Mouse (Mus musculus) spleen, embryonic (tissue): ENCODE data around the gene Ppm1a.

Experiments
- CTCF ChIA-PET: fragments of 350-600 bp; sonication (Branson Sonifier 250); formaldehyde crosslinking; loops from one replicate; lab custom pipeline; 2022; lab: Charles Lee

The Ppm1a gene

DNA sequence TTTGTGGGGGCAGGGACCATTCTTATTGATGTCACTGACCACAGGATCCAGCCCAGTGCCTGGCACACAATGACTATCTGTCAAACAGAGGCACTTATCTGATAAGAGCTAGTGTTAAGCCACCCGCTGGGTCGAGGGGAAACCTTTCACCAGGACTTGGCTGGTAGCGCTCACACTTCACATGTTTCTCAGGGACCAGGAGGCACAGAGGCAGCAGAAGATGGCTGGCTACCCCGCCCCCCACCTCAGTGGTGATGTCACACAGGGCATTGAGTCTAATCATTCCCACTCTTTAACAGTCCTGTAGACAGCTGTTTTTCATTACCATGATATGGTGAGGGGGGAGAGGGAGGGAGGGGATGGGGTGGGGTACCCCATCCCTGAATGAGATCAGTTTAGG lies at the start of gene Ppm1a:
Gene Ppm1a (plus strand): TSS at position 370 of the 400 bp plus-strand sequence.
- CTCF ChIA-PET, result no interaction called here

- CTCF ChIA-PET, result no interaction called here
These were observed 47.3 kb upstream of the Ppm1a start for GRCm38 (mm10) chr12:72709981-72710380.

DNA sequence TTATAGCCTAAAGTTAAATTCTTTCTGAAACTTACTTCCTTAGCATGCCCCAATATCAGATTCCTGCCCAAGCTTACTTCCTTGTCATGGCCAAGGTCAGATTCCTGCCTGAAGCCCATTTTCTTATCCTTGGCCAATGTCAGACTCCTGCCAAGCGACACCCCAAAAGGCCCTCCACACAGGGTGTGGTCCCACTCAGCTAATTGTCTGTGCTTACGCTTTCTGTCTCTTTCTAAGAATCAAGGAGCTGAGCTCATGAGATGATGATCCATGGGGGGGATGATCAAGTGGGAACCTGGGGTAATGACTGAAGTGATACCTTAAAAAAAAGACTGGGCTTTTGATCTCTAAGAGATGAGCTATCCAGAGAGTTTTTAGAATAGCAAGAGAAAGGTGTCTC lies 42.4 kb upstream of the Ppm1a start:
- CTCF ChIA-PET, result interaction anchor here (0.6 to 0.8 kb wide), 2 partner anchors 162 to 333 kb away, joined by 4 to 14 read pairs; no protein-coding TSS in a partner anchor

- CTCF ChIA-PET, result interaction anchor here (0.8 kb wide), 1 partner anchor 332 kb away, joined by 14 read pairs; no protein-coding TSS in a partner anchor
These were observed 41.4 kb upstream of the Ppm1a start for GRCm38 (mm10) chr12:72715846-72716245.

DNA sequence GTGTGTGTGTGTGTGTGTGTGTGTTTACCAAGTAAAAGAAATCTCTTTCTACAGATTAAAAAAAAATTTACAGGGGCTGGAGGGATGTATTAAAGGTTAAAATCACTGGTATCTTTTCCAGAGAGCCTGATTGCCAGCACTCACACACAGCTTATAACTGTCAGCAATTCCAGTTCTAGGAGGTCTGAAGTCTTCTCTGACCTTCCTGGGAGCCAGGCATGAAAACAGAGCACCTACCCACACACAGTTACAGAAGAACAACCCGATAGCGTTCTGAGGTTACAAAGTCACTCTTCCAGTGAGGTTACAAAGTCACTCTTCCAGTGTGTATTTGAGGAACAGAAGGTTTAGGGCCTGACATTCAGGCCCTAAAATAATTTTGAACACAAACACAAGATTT lies 38.2 kb upstream of the Ppm1a start:
- CTCF ChIA-PET, result no interaction called here

DNA sequence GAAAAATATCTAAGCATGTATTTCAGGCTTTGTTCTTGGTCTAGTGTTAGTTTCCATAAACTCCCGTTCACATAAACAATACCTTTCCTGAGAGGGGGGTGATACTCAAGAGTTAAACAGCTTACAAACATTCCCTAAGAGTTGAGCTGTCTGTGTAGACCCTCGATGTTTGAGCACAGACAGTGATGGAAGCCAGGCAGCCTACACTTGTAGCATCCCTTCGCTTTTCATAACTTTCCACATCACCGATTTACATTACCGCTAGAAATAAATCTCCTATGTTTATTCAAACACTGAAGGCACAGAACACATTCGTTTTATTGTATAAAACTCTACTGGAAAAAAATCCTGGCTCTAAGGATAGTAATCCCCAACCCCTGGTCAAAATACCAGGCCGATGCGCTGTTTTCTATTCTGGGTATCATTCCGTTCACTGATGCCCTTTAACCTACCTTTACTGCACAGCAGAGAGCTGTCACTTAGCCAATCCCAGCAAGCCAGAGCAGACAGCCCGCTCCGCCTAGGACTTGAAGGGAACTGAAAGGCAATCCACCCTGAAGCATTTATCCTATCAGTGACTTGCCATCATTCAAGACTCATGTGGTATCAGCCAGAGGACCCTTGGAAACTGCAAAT lies 37.7 kb upstream of the Ppm1a start:
- CTCF ChIA-PET, result no interaction called here

- CTCF ChIA-PET, result interaction anchor here (0.5 kb wide), 1 partner anchor 56 kb away, joined by 4 read pairs; no protein-coding TSS in a partner anchor
These were observed 35.5 kb upstream of the Ppm1a start for GRCm38 (mm10) chr12:72721710-72722109.

DNA sequence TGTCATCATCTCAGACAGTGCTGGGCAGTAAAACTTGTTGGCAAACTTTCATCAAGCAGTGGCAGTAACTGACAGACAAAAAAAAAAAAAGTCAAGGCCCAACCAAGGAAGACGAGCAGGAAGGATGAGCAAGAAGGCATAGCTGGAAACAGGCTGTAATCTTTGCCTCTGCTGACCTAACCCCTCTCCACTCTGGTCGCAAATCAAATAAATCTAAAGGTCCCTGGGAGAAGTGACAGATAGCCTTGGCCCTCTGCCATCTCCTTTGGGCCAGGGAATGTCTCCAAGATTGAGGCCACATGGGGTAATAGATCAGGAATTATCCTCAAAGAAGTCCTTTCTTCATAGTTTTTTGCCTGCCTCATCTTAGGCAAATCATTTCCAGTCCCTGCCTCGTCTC lies 33.3 kb upstream of the Ppm1a start:
- CTCF ChIA-PET, result no interaction called here

GRCm38 (mm10) chr12:72727021-72727420 lies 30.2 kb upstream of the Ppm1a start:
- CTCF ChIA-PET, result no interaction called here

DNA sequence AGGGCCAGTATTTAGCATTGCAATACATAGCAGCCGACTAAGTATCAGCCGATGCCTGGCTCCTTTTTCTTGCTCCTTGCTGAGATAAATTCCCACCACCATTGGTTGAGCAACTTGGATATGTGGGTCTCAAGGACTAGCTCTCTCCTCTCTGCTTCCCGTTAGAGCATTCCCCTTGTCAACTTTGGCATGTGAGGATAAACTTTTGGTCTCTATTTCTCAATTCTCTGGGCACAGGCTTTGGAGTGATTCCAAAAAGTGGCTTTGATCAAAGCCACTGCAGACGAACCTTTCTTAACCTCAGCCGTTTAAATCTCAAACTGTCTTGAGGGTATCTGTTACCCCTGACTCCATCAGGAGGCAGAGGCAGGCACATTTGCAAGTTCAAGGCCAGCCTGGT lies 29.6 kb upstream of the Ppm1a start:
- CTCF ChIA-PET, result no interaction called here

DNA sequence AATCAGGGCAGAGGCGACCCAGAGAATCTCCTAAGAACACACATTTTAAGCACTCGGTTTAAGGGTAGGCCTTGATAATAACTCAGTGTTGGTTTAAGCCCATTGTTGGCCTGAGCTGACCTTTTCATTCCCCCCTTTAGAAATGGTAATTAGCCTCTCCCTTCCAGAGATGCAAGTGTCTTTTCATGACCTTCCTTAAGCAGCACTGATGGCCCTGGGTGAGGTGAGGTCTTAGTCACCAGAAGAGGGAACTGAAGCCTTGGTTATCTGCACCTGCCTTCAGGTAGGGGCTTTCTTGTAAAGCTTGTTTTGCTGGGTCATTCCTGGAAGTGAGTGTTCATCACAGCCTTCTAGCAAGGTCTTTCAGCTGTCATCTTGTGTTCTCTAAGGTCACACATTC lies 23.1 kb upstream of the Ppm1a start:
- CTCF ChIA-PET, result no interaction called here

- CTCF ChIA-PET, result no interaction called here
These were observed 16.1 kb upstream of the Ppm1a start for GRCm38 (mm10) chr12:72741176-72741575.

GRCm38 (mm10) chr12:72744803-72745360 lies 12.4 kb upstream of the Ppm1a start:
- CTCF ChIA-PET, result no interaction called here

- CTCF ChIA-PET, result no interaction called here
These were observed 11.8 kb upstream of the Ppm1a start for GRCm38 (mm10) chr12:72745486-72745885.

- CTCF ChIA-PET, result interaction anchor here (0.6 kb wide), 1 partner anchor 24 kb away, joined by 8 read pairs; no protein-coding TSS in a partner anchor
These were observed 8.9 kb upstream of the Ppm1a start for GRCm38 (mm10) chr12:72748341-72748740.

- CTCF ChIA-PET, result interaction anchor here (0.6 kb wide), 1 partner anchor 24 kb away, joined by 8 read pairs; no protein-coding TSS in a partner anchor
These were observed 8.4 kb upstream of the Ppm1a start for GRCm38 (mm10) chr12:72748841-72749240.

- CTCF ChIA-PET, result interaction anchor here (0.7 kb wide), 1 partner anchor 99 kb away, joined by 4 read pairs; no protein-coding TSS in a partner anchor
These were observed 7.8 kb upstream of the Ppm1a start for GRCm38 (mm10) chr12:72749500-72749899.

DNA sequence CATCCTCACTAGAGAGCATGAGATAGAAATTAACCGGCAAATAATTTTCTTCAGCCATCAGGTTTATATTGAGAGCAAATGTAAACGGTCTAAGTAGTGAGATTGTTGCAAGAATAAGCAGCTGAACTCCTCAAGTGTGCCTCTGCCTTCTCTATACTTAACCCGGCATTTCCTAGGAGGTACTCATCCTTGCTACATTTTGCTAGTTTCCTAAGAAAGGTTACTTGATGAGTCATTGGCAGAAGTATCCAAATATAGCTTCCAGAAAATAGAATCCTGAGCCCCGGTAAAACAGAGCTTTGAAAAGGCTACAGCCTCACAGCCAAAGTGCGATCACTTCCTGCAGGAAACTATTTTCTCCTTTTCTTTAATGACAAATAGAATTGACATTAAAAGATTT lies 7.2 kb upstream of the Ppm1a start:
- CTCF ChIA-PET, result no interaction called here

GRCm38 (mm10) chr12:72750606-72751005 lies 6.6 kb upstream of the Ppm1a start:
- CTCF ChIA-PET, result no interaction called here

DNA sequence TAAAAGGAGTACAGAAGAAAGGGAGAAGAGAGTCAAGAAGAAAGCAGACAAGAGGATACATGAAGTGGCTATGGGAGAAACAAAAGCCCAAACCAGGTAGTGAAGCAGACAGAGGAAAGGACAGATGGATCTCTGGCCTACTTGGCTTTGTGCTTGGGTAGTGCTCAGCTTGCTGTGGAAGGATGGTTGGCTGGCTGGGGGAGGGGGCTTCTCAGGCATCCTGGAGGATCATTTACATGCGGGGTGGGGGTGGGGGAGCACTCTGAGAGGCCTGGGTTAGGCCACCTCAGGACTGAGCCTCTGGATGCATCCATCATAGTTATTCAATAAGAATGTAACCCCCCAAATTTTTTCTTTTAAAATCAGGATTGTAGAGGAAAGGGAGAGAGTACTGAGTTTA lies 341 bp downstream of the Ppm1a start:
- CTCF ChIA-PET, result no interaction called here

DNA sequence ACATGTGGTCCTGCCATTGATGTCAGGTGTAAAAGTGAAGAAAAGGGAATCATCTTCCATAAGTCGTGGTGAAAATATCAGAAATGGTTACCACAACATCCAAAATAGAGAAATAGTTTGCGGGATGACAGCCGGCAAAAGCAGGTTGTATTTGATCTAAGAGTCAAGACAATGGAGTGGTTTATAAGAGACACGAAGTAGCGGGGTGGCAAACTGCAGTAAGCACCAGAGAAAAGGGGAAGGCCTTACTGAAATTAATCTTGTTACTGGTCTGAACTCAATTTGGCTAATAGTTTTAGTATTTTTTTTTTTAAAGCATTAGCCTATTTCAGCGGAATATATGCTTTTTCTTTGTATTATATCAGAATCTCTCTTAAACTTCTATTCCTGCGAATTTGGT lies 2.7 kb downstream of the Ppm1a start:
- CTCF ChIA-PET, result no interaction called here

GRCm38 (mm10) chr12:72760376-72761229 lies 3.3 kb downstream of the Ppm1a start:
- CTCF ChIA-PET, result interaction anchor here (0.7 kb wide), 1 partner anchor 11 kb away, joined by 6 read pairs; no protein-coding TSS in a partner anchor
